Mouse (Mus musculus): Measurements from ENCODE around the gene Atxn7l3. TPM values are rescaled to one million over a fixed set of nuclear protein-coding genes. Genes with fewer than 3 reads are reported as not detected.

Gene Atxn7l3
- polyA plus RNA-seq, 1 experiment: 44.3 TPM

- Histone ChIP-seq H3K27ac (ENCODE audit: insufficient read depth, low read length) (no peak overlapping the region), H3K36me3 (ENCODE audit: control insufficient read depth, insufficient read depth, low read length, poor library complexity, severe bottlenecking) (peaks cover 40% of the 10 kb centered on the region), H3K4me1 (ENCODE audit: control insufficient read depth, insufficient read depth, low read length) (peaks cover 2% of the 10 kb centered on the region), H3K4me3 (ENCODE audit: low read depth, low read length) (no peak overlapping the region), H3K27me3 (ENCODE audit: control insufficient read depth, insufficient read depth, low read length, poor library complexity, severe bottlenecking) (no peaks in the 10 kb centered on the region), H3K9me3 (replicated peaks; ENCODE audit: control insufficient read depth, insufficient read depth, low read length, poor library complexity, severe bottlenecking) (no peaks in the 10 kb centered on the region), H3K9ac (ENCODE audit: low read depth, poor library complexity, severe bottlenecking) (no peak overlapping the region)
- no peak for TF ChIP-seq EP300 (IDR thresholded peaks at IDR 0.05; ENCODE audit: insufficient read depth, low read depth, low read length)
- no peak for TF ChIP-seq CTCF (IDR thresholded peaks at IDR 0.05; ENCODE audit: low read depth, low read length)
- no peak for TF ChIP-seq POLR2A (IDR thresholded peaks at IDR 0.05; ENCODE audit: insufficient read depth, low read length)
Observed at GRCm38 (mm10) chr11:102308104-102308503, 11.7 kb upstream of the Atxn7l3 start.

- H3K4me1 ChIP-seq (ENCODE audit: control insufficient read depth, insufficient read depth, low read length): peaks cover 2% of the 10 kb centered on the region
- H3K4me3 ChIP-seq (ENCODE audit: low read depth, low read length): no peak overlapping the region
- no peak overlapping the region for H3K9ac ChIP-seq (ENCODE audit: low read depth, poor library complexity, severe bottlenecking)
- no peaks in the 10 kb centered on the region for H3K9me3 ChIP-seq (replicated peaks; ENCODE audit: control insufficient read depth, insufficient read depth, low read length, poor library complexity, severe bottlenecking)
- no peak for TF ChIP-seq EP300 (IDR thresholded peaks at IDR 0.05; ENCODE audit: insufficient read depth, low read depth, low read length)
- no peak for TF ChIP-seq POLR2A (IDR thresholded peaks at IDR 0.05; ENCODE audit: insufficient read depth, low read length)
- no peak for TF ChIP-seq CTCF (IDR thresholded peaks at IDR 0.05; ENCODE audit: low read depth, low read length)
- no peak overlapping the region for H3K27ac ChIP-seq (ENCODE audit: insufficient read depth, low read length)
- H3K36me3 ChIP-seq (ENCODE audit: control insufficient read depth, insufficient read depth, low read length, poor library complexity, severe bottlenecking): peaks cover 30% of the 10 kb centered on the region
- no peaks in the 10 kb centered on the region for H3K27me3 ChIP-seq (ENCODE audit: control insufficient read depth, insufficient read depth, low read length, poor library complexity, severe bottlenecking)
Observed at GRCm38 (mm10) chr11:102305359-102305758, 8.9 kb upstream of the Atxn7l3 start.

GRCm38 (mm10) chr11:102304141-102304540 lies 7.7 kb upstream of the Atxn7l3 start:
- Histone ChIP-seq H3K9ac (ENCODE audit: low read depth, poor library complexity, severe bottlenecking) (no peak overlapping the region), H3K36me3 (ENCODE audit: control insufficient read depth, insufficient read depth, low read length, poor library complexity, severe bottlenecking) (peaks cover 27% of the 10 kb centered on the region), H3K4me3 (ENCODE audit: low read depth, low read length) (no peak overlapping the region), H3K27me3 (ENCODE audit: control insufficient read depth, insufficient read depth, low read length, poor library complexity, severe bottlenecking) (no peaks in the 10 kb centered on the region), H3K9me3 (replicated peaks; ENCODE audit: control insufficient read depth, insufficient read depth, low read length, poor library complexity, severe bottlenecking) (no peaks in the 10 kb centered on the region), H3K4me1 (ENCODE audit: control insufficient read depth, insufficient read depth, low read length) (peaks cover 2% of the 10 kb centered on the region), H3K27ac (ENCODE audit: insufficient read depth, low read length) (peak overlapping the region; percentile 47)
- TF ChIP-seq EP300 (IDR thresholded peaks at IDR 0.05; ENCODE audit: insufficient read depth, low read depth, low read length): no peak
- TF ChIP-seq CTCF (IDR thresholded peaks at IDR 0.05; ENCODE audit: low read depth, low read length): no peak
- TF ChIP-seq POLR2A (IDR thresholded peaks at IDR 0.05; ENCODE audit: insufficient read depth, low read length): no peak

GRCm38 (mm10) chr11:102299839-102300238 lies 3.4 kb upstream of the Atxn7l3 start:
- peak overlapping the region; percentile 52; the same call in 1 of the 2 replicates for H3K27ac ChIP-seq (ENCODE audit: insufficient read depth, low read length)
- H3K9me3 ChIP-seq (replicated peaks; ENCODE audit: control insufficient read depth, insufficient read depth, low read length, poor library complexity, severe bottlenecking): no peaks in the 10 kb centered on the region
- peak; percentile 27 for TF ChIP-seq CTCF (IDR thresholded peaks at IDR 0.05; ENCODE audit: low read depth, low read length)
- no peak for TF ChIP-seq POLR2A (IDR thresholded peaks at IDR 0.05; ENCODE audit: insufficient read depth, low read length)

GRCm38 (mm10) chr11:102297577-102298556 lies 1.4 kb upstream of the Atxn7l3 start:
- Histone ChIP-seq H3K4me3 (ENCODE audit: low read depth, low read length) (peak overlapping the region; percentile 80), H3K36me3 (ENCODE audit: control insufficient read depth, insufficient read depth, low read length, poor library complexity, severe bottlenecking) (peaks cover 16% of the 10 kb centered on the region), H3K9ac (ENCODE audit: low read depth, poor library complexity, severe bottlenecking) (peak overlapping the region; percentile 99), H3K9me3 (replicated peaks; ENCODE audit: control insufficient read depth, insufficient read depth, low read length, poor library complexity, severe bottlenecking) (no peaks in the 10 kb centered on the region), H3K27ac (ENCODE audit: insufficient read depth, low read length) (peak overlapping the region; percentile 92), H3K4me1 (ENCODE audit: control insufficient read depth, insufficient read depth, low read length) (peaks cover 3% of the 10 kb centered on the region), H3K27me3 (ENCODE audit: control insufficient read depth, insufficient read depth, low read length, poor library complexity, severe bottlenecking) (no peaks in the 10 kb centered on the region)
- no peak for TF ChIP-seq EP300 (IDR thresholded peaks at IDR 0.05; ENCODE audit: insufficient read depth, low read depth, low read length)
- no peak for TF ChIP-seq CTCF (IDR thresholded peaks at IDR 0.05; ENCODE audit: low read depth, low read length)
- TF ChIP-seq POLR2A (IDR thresholded peaks at IDR 0.05; ENCODE audit: insufficient read depth, low read length): no peak

More at GRCm38 (mm10) chr11:102299839-102300238, 3.4 kb upstream of the Atxn7l3 start:
- Histone ChIP-seq H3K27me3 (ENCODE audit: control insufficient read depth, insufficient read depth, low read length, poor library complexity, severe bottlenecking) (no peaks in the 10 kb centered on the region), H3K36me3 (ENCODE audit: control insufficient read depth, insufficient read depth, low read length, poor library complexity, severe bottlenecking) (no peaks in the 10 kb centered on the region), H3K9ac (ENCODE audit: low read depth, poor library complexity, severe bottlenecking) (no peak overlapping the region), H3K4me1 (ENCODE audit: control insufficient read depth, insufficient read depth, low read length) (peaks cover 2% of the 10 kb centered on the region), H3K4me3 (ENCODE audit: low read depth, low read length) (no peak overlapping the region)
